Mouse (Mus musculus): ENCODE data around the gene Hspa1l.
"Not testable (repeated sequence)": the region's sequence is repeated elsewhere in the genome, so short reads cannot be mapped to it uniquely, and the experiment has no call there.

Gene Hspa1l

GRCm38 (mm10) chr17:34950514-34951455, 21.7 kb upstream of the Hspa1l start:
- DNase-seq (ENCODE audit: low spot score in 2 of 2): no peak

- no peak for DNase-seq (ENCODE audit: low spot score in 2 of 2)
These were observed 20.7 kb upstream of the Hspa1l start for GRCm38 (mm10) chr17:34951636-34952377.

- peak; percentile 79 to 88 for DNase-seq (ENCODE audit: low spot score in 2 of 2)
These were observed 20.0 kb upstream of the Hspa1l start for GRCm38 (mm10) chr17:34952378-34953040.

GRCm38 (mm10) chr17:34953258-34953657, 19.2 kb upstream of the Hspa1l start:
- no peak for DNase-seq (ENCODE audit: low spot score in 2 of 2)

GRCm38 (mm10) chr17:34953904-34954303, 18.6 kb upstream of the Hspa1l start:
- DNase-seq (ENCODE audit: low spot score in 2 of 2): no peak

- no peak for DNase-seq (ENCODE audit: low spot score in 2 of 2)
These were observed 17.7 kb upstream of the Hspa1l start for GRCm38 (mm10) chr17:34954831-34955230.

DNA sequence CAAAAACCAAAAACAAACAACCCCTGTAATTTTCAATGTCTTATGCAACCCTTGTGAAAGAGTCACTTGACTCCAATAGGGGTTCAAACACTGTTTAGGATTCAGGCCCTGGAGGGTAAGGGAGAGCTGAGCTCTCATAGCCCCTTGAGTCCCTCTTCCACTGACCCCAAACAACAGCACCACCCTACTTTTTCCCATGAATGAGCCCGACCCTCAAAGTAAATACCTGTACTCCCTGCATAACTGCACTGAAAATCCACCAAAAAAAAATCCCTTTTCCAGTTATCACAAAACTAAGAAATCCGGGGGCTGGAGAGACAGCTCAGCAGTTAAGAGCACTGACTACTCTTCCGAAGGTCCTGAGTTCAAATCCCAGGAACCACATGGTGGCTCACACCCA, 16.6 kb upstream of the Hspa1l start:
- no peak for DNase-seq (ENCODE audit: low spot score in 2 of 2)

DNA sequence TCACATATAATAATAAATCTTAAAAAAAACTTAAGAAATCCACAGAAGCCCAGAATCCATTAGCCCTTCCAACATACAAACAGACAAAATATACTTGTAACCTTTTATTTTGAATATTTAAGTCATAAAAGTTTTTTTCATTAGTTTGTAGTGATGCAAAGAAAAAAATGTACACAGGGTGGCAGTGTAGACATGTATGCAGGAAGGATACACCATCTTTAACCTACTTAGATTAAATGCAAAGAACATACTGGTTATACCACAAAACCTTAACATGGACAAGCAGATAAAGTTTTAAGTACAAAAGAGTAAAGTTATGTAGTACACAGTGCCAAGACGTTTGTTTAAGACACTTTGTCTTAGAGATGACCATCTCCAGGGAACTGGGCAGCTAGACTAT, 16.2 kb upstream of the Hspa1l start:
- DNase-seq (ENCODE audit: low spot score in 2 of 2): no peak

DNA sequence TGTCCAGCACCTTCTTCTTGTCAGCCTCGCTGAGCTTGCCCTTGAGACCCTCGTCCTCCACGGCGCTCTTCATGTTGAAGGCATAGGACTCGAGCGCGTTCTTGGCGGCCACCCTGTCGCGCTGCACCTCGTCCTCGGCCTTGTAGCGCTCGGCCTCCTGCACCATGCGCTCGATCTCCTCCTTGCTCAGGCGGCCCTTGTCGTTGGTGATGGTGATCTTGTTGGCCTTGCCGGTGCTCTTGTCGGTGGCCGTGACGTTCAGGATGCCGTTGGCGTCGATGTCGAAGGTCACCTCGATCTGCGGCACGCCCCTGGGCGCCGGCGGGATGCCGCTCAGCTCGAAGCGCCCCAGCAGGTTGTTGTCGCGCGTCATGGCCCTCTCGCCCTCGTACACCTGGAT, 15.2 kb upstream of the Hspa1l start:
- DNase-seq (ENCODE audit: low spot score in 2 of 2): not testable (repeated sequence)

DNA sequence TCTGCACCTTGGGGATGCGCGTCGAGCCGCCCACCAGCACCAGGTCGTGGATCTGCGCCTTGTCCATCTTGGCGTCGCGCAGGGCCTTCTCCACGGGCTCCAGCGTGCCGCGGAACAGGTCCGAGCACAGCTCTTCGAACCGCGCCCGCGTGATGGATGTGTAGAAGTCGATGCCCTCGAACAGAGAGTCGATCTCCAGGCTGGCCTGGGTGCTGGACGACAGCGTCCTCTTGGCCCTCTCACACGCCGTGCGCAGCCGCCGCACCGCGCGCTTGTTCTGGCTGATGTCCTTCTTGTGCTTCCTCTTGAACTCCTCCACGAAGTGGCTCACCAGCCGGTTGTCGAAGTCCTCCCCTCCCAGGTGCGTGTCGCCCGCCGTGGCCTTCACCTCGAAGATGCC, 14.5 kb upstream of the Hspa1l start:
- not testable (repeated sequence) for DNase-seq (ENCODE audit: low spot score in 2 of 2)

- DNase-seq (ENCODE audit: low spot score in 2 of 2): not testable (repeated sequence)
These were observed 13.8 kb upstream of the Hspa1l start for GRCm38 (mm10) chr17:34958734-34959129.

GRCm38 (mm10) chr17:34959130-34959778, 13.2 kb upstream of the Hspa1l start, which contains the start of gene Hspa1b:
Hspa1b (minus strand) TSS chr17:34959238.
- peak in 1 of 2 experiments; percentile 52 for DNase-seq (ENCODE audit: low spot score in 2 of 2)

GRCm38 (mm10) chr17:34959881-34960515, 12.5 kb upstream of the Hspa1l start:
- no peak for DNase-seq (ENCODE audit: low spot score in 2 of 2)

GRCm38 (mm10) chr17:34960702-34961493, 11.6 kb upstream of the Hspa1l start:
- DNase-seq (ENCODE audit: low spot score in 2 of 2): no peak

DNA sequence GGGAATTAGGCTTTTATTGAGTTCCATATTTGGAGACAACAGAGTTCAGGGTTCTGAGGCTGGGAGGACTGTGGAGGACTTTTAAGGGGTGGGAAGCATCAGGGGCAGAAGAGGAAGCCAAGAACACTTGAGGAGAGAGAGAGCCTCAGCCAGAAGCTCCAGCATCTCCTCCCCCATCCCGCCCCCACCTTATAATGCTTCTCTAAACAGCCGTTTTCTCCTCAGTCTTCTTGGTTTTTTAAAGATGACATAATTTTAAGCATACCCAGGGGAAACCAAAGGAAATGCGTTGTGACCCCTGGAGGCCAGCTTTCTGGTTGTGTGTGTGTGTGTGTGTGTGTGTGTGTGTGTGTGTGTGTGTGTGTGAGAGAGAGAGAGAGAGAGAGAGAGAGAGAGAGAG, 10.4 kb upstream of the Hspa1l start:
- no peak for DNase-seq (ENCODE audit: low spot score in 2 of 2)

GRCm38 (mm10) chr17:34962841-34963240, 9.7 kb upstream of the Hspa1l start:
- no peak for DNase-seq (ENCODE audit: low spot score in 2 of 2)

- DNase-seq (ENCODE audit: low spot score in 2 of 2): no peak
These were observed 7.9 kb upstream of the Hspa1l start for GRCm38 (mm10) chr17:34964640-34965049.

- DNase-seq (ENCODE audit: low spot score in 2 of 2): no peak
These were observed 6.9 kb upstream of the Hspa1l start for GRCm38 (mm10) chr17:34965627-34966026.

GRCm38 (mm10) chr17:34969822-34970221, 2.7 kb upstream of the Hspa1l start, which contains the start of gene Gm20481:
Gm20481 (plus strand) TSS chr17:34969912.
- not testable (repeated sequence) for DNase-seq (ENCODE audit: low spot score in 2 of 2)

GRCm38 (mm10) chr17:34970850-34971249, 1.7 kb upstream of the Hspa1l start:
- not testable (repeated sequence) for DNase-seq (ENCODE audit: low spot score in 2 of 2)
